Mouse (Mus musculus) c-Kit-negative CD71-positive TER-119-positive erythroid progenitor cells, embryonic 14.5 days (primary cell): ENCODE data around the gene Abca5.
A peak's percentile ranks its signal among the peaks of the same experiment; 100 is the strongest.
"Not testable (repeated sequence)": the region's sequence is repeated elsewhere in the genome, so short reads cannot be mapped to it uniquely, and the experiment has no call there.

Experiments used
- DNase-seq: peaks from one replicate; pipeline ENCODE4 v3.0.0-alpha.2; 2013; ENCODE audit warnings: low read depth, low spot score

Gene Abca5

DNA sequence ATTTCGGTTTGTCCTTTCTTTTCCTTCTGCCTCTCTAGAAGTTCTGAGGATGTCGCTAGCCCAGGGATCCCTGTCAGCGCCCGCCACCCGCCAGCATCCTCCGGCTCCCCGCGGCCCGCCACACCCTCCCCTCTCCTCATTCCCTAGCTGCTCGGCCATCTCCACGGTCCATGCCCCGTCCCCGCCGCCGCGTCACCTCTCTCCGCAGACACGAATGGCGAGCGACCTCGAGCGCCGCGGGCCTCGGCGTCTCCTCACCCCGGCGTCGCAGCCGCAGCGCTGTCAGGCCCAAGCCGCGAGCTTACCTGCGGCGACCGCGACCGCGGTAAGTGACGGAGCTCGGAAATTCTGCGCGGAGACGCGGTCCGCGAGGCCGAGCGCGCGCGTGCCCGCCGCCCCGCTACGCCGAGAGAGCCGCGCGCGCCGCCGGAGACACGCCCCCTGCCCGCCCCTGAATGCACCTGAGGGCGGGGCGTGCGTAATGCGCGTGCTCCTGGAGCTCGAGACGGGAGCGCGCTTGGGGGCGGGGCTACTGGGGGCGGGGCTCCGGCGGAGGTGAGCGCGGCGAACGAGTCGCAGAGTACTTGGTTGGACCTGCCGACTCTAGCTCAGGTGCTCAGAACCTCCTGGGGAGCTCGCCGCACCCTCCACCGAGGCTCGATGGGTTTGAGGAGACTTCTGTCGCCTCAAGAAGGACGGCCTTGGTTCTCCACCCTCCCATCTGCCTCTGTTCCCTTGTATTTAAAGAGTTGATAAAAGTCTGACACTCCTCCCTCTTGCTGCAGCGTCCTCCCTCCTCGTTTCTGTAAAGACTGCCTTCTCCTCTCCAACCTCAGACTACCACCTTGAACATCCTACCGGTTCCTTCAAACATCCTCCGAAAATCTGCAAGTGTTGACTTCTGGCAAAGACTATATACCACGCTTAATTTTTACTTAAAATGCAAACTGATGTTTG lies at the start of gene Abca5:
Gene Abca5 (minus strand): TSS at position 428 of the 957 bp plus-strand sequence.
- DNase-seq, result peak; percentile 63

DNA sequence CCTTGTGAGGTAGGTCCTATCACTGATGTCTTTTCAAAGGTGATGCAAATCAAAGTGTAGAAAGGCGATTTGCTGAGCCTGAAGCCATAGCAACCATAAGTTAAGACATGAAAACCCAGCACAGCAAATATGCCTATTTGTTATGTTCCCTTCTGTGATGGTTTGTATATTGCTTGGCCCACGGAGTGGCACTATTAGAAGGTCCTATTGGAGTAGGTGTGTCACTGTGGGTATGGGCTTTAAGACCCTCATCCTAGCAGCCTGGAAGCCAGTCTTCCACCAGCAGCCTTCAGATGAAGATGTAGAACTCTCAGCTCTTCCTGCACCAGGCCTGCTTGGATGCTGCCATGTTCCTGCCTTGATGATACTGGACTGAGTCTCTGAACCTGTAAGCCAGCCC lies 48.0 kb upstream of the Abca5 start:
- DNase-seq, result no peak

DNA sequence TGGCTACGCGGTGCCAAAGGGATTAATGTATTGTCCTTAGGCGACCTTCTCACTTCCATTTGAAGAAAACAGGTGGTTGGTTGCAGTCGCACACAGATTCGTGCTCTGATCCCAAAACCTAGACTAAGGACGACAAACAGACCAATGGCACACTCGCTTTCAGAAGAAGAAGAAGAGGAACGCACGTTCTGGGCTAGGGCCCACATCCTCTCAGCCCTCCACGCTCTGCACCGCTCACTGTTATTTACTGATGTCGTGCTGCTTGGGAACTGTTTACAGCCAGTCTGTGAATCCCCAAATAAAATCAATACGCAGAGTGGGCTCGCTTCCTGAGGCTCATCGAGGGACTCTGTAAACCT lies 42.8 kb upstream of the Abca5 start:
- DNase-seq, result no peak

DNA sequence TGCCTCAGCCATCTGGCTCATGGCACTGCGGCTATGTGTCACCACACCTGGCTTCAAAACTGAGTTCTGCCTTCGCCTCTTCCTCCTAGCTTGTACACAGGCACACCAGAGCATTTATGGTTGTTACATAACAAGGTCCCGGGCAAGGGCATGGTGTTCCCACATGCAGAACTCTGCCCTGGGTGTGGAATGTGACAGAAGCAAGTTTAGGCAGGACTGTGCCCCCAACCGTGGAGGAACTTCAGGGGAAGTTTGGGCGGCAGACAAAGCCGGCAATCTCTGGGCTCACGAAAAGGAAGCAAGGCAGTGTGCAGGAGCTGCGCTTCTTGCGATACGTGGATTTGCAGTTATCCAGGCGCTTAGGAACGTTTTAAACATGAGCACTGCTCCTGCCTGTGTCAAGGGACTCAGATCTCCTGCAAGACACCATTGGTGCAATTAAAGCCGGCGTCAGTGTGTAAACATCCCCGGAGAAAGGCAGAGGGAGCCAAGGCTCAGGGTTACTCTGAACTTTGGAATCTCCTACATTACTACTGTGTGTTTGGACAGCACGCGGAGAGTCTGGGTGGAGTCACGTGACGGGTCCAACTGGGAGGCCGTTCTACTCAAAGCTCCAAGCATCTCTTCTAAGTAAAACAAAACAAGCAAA lies 42.3 kb upstream of the Abca5 start:
- no peak for DNase-seq

DNA sequence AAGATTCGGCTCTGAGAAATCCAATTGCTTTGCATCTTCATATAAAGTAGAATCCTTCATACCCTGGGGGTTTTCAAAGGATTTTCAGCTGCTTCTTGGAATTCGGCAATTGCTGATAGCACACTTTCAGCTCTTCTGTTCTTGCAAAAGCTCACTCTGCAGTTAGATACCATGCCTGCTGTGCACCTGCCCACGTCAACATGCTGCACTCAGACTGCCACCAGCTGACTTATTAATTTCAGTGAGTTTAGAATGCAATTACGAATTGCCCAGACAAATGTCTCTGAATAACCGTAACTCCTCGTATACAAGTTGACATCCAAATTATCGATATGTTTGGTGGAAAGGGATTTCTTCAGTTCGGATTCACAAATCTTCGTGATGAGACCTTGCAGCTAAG lies 36.5 kb upstream of the Abca5 start:
- DNase-seq, result no peak

DNA sequence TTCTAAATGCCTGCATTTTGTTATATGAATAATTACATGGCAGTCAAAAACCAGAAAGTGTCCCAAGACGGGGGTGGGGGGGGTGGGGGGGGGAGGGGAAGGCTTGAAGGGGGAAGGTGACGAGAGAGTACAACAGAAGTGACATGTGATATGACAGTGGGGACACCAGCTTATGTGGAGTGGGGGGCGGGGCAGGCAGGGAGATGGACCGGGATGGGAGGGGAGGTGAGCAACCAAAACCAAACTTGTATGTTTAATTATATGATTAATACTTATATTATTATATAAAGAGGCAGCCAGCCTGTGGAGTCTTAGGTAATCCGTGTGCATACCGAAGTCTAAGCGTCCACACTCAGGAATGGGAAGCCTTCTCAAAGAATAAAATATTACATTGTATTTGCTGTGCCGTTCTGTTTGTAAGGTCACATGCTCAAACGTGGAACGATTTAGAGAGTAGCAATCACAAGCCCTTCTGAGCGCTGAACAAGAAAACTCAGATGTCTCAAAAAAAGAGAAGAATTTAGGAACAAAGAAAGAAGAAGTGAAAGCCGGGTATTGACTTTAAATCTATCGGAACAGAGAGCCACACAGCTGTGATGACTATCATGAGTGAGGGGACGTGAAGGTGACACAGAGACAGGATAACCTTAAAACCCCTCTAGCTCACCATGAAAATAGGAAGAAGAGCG lies 34.9 kb upstream of the Abca5 start:
- no peak for DNase-seq

DNA sequence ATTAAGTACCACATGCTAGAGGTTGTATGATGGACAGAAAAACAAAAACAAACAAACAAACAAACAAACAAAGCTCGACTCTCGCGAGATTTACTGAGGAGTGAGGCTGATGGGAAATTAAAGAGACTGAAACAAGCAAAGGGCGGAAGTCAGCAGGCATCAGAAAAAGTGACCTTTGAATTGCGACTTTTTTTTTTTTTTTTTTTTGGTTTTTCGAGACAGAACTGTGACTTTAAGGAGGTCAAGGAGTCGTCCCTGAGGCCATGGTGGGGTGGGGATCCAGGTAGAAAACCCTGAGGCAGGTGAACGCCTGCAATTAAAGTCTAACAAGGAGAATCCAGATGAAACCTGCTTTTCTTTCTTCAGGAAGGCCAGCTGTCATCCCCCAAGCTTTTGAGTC lies 34.3 kb upstream of the Abca5 start:
- no peak for DNase-seq

DNA sequence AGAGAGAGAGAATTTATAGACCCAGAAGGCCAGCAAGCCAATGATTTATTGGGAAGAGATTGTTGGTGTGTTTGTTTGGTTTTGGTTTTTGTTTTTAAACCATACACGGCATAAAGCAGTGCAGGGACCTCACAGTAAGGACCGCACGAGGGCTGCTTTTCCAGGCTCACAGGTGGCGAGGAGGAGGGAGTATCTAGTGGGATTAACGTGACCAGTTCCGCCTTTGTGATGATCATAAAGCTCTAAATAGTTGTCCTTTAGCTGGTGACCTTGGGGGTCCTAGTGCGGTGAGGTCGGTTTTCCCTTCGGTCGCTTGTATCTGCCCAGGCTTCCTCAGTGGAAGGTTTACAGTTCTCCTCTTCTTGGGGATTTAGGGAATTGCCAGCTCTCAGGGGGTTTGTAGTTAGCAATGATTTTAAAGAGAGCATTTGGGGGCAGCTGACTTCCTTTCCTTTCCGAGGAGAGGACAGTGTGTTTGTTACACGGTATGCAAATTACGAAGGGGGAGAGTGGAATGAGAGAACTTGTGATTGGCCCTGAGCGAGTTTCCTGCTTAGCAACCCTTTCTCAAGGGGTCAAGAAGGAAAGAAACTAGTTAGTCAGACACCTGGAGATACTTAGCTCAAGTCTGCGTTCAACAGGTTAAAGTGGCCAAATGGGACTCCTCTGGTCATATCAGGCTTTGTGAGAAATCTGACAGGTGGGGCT lies 31.9 kb upstream of the Abca5 start:
- DNase-seq, result no peak

DNA sequence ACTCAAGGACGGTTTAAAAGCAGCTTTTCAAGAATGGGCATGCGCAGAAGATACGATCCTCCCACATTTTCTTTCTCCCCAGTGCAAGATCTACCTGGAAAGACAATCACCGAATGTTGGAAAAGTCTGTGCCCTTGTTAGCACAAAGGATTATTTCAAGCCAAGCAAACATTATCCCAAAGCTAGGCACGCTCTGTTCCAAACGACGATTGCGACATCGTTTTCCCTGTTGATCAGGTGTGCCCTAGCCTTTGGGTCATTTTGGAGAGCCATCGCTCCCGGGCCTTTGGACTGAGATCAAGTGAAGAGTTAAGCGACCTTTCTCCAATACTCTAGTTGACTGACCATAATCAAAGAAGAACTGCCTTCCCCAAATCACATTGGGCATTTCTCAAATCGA lies 30.1 kb upstream of the Abca5 start:
- no peak for DNase-seq

DNA sequence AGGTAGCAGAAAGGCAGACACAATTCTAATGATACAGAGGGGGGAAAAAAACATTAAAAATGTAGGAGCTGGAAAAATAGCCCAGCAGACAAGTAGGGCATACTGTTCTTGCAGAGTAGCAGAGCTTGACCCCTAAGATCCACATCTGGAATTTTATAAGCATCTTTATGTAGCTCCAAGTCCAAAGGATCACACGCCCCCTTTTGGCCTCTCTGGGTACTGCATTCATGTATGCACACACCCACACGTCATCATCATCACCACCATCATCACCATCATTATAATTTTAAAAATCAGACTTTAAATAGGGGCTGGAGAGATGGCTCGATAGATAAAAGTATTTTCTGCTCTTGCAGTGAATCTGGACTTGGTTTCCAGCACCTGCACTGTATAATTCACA lies 29.4 kb upstream of the Abca5 start:
- DNase-seq, result peak; percentile 5

DNA sequence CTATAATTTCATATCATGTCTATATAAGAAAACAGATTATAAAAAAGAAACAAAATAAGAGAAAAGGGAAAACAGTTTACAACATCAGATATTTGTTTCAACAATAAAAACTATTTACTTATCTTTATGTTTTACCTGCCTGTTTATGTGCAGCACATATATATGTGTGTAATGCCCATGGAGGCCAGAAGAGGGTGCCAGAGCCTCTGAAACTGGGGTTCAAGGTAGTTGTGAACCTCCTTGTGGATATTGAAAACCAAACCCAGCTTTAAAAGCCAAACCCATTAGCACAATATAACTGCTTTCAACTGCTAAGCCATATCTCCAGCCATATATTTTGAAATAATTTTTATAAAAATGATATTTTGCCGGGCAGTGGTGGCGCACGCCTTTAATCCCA lies 27.5 kb upstream of the Abca5 start:
- DNase-seq, result peak; percentile 6

DNA sequence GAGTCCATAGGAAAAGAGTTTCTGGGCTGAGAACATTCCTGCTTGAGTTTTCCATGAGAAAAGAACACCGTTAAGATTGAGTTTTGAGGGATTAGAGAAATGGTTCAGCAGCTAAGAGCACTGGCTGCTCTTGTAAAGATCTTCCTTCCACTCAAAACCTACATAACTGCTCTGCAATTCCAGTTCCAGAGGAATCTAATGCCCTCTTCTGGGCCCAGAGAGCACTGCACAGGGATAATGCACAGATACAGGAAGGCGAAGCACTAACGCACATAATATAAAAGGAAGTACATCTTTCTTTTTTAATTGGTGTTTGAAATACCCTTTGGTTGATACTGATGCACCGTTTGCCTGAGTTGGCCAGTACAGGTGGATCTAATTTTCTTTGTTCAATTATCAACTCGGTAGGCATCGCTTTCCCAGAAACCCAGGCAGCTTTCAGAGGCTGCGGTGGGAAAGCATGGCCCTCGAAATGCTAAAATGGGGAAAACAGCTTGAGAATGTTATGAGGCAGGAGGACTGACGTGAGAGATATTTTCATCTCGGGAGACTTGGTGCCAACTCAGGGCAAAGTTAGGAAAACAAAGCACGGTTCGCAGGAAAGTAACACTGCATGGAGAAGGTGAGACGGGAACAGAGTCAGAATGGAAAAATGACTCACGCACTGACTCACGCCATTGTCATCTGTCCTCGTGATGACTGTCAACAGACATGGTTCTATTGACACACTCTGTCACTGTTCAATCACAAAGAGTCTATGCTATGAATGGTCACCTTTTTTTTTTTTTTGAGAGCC lies 20.4 kb upstream of the Abca5 start:
- no peak for DNase-seq

DNA sequence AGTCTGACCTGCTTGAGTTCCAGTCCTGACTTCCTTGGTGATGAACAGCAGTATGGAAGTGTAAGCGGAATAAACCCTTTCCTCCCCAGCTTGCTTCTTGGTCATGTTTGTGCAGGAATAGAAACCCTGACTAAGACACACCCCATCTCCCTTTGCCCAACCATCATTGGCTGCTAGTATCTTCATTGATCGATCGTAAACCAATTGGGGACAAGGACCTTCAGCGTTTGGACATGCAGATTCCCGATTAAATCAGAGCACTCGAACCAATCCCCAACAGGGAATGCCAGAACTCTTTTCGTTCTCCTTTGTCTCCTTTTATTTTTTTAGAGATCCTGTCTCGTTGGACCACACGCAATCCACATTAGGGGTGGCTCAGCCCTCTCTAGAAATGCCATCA lies 17.6 kb upstream of the Abca5 start:
- DNase-seq, result not testable (repeated sequence)

DNA sequence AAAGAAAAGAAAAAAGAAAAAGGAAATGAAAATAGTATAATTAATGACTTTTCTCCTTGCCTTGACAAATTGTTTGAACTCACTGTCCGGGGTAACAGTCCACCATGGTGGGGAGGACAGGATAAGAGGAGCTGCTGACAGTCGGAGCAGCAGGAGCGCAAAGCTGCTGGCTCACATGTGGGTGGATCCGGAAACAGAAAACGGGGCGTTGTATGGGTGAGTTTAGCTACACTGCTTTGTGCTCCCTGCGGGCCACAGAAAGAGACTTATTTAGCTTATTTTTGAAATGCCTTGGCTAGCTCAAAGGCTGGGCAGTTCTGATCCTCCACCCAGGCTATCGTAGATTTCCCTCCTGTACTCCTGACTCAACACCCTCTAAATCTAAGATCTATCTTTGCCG lies 16.7 kb upstream of the Abca5 start:
- no peak for DNase-seq

DNA sequence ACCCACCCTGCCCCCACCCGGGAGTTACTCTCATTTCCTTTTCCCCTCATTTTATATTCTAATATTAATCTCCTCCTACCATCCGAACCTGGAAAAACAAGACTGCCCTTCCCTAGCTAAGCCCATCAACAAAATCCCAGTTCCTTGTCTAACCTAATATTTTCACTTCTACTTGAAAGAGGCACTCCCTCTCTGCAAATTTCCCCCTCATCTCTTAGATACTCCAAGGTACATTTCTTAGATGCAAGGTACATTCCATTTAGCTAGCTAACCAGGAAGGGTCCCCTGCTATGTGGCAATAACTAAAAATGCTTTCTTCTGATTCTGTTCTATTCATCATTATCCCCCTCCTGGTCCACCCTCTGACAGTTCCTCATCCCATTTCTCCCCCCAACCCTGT lies 10.7 kb upstream of the Abca5 start:
- DNase-seq, result no peak

DNA sequence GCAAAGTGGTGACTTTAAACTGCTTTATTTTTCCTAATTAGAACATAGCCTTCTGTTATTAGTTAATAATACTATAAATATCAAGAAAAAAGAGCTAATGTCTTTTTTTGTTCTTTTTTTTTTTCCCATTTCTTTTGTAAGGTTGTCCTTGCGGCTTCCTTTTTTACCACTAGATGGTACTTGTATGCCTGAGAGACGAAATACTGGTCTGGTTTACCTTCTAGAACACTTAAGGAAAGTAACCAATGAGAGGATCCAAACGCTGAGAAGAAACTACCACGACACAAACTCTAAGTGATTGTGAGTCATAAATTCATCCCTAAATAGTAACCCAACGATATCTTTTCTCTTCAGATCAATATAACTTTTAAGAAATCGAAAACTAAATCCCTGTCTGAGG lies 10.3 kb upstream of the Abca5 start:
- no peak for DNase-seq

DNA sequence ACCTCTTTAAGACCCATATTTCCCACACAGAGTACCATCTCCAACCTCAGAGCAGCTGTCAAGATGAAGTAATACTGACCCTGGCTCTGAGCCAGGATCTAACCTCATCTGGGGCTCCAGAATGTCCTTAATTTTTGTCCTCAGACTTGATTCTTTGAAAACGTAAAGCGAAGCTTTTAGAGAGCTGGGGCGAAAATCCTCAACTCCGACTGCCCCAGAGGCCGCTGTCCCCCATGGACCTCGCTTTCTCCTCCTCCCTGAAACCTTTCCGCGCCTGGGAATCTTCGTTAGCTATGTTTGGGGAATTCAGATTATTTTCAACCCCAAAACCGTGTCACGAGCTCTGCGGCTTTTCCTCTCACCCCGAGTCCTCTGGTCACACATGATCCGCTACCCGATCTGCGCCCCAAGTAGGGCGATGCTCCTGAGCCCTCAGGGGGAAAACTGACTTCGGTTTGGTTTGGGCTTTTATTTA lies 665 bp downstream of the Abca5 start:
- no peak for DNase-seq

DNA sequence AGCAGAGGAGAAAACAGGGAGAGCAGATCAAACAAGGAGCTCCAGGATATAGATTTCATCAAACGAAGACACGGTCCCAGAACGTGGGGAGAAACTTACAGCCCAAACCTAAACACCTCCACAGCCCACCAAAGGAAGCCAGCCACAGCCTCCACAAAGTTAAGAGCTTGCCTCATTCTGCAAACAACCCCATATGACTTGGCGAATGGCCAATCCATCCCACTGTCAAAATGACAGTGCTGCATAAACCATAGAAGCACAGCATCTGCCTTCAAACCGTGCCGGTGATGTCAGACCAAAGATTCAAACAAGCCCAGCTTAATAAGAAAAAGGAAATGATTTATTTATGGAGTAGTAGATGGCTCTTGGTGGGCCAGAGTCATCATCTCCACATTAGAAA lies 7.4 kb downstream of the Abca5 start:
- DNase-seq, result no peak

DNA sequence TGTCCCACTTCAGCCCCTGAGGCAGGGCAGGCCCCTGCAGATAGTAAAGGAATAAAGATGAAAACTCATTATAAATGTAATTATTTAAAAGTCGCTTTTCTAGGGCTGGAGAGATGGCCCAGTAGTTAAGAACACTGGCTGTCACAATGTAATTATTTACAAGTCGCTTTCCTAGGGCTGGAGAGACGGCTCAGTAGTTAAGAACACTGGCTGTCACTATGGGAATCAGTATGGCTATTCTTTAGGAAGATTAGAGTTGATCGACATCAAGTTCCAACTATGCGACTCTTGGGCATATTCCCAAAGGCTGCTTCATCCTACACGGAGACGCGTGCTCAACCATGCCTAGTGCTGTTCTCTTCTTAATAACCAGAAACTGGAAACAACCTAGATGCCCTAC lies 15.2 kb downstream of the Abca5 start:
- DNase-seq, result no peak

DNA sequence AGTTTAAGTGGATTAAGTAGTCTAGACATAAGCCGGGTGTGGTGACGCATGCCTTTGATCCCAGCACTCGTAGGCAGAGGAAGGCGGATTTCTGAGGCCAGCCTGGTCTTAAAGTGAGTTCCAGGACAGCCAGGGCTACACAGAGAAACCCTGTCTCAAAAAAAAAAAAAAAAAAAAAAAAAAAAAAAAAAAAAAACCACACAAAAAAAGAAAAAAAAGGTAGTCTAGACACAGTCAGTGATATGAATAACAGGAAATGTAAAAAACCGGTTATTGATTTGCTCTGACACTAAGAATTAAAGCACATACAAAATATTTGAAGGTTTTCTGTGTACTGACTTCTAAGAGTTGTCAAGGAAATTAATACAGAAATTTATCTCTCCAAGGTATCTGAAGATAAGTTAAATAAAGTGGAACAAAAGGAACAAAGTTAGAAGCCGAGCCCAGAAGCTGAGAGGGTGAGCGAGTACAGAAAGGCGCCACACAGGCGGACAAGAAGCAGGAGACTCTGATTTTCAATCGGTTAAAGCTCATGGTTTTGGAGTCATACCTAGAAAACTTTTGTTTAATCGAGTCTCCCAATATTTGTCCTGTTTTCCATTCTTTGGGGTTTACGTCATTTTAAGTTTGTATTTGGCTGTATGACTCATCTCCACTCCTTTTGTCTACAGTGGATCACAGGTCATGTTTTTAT lies 30.9 kb downstream of the Abca5 start:
- no peak for DNase-seq
